Mouse (Mus musculus) heart, adult 8-10 months (tissue): ENCODE measurements around the gene Pcnx2. TPM values are rescaled to one million over a fixed set of nuclear protein-coding genes. Genes with fewer than 3 reads are reported as not detected.
A peak's percentile ranks its signal among the peaks of the same experiment; 100 is the strongest.

Experiments
- DNase-seq: peaks from one replicate; pipeline ENCODE4 v3.0.0; 2022; ENCODE audit warnings: low spot score
- total RNA-seq, 4 experiments: library from RNA; stranded (reverse); gene quantifications; 2 replicates each; pipeline ENCODE4 v1.2.4; 2022

The Pcnx2 gene
- total RNA-seq, 4 experiments from 2014 or later = 0.49 to 0.90 (median 0.64) TPM

DNA sequence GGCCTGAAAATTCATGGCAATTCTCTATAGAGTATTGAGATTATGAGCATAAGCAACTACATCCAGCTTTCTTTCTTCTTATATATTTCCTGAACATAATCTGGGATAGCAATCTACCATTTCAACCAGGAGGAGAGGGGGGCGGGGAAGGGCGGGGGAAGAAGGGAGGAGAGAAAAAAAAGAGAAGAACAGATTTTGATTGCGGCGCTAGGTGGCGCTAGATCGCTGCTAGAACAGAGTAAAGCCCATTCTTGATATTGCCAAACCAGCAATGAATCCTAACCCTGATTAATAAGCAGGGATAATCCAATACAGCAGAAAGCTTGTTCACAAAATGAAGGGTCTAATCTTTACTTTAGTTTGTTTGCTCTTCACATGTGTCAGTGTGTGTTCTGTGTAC, 782 bp upstream of the Pcnx2 start:
- no peak for DNase-seq

DNA sequence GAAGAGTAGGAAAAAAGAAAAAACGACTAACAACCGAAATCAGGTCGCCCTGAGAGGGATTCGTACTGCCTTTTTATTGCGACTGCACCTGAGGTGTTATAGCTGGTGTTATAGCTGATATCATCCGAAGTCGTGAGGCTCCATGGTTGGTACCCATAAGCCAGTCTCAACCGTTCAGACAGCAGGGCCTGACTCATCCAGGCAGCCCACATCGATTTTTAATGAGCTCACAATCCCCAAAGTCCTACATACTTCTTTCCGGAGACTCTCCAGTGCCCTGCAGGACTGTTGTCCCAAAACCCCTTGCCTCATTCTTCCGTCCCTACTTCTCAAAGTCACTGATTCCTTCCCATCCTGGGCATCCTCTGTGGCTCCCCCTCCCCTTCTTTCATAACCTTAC, 729 bp downstream of the Pcnx2 start:
- no peak for DNase-seq

DNA sequence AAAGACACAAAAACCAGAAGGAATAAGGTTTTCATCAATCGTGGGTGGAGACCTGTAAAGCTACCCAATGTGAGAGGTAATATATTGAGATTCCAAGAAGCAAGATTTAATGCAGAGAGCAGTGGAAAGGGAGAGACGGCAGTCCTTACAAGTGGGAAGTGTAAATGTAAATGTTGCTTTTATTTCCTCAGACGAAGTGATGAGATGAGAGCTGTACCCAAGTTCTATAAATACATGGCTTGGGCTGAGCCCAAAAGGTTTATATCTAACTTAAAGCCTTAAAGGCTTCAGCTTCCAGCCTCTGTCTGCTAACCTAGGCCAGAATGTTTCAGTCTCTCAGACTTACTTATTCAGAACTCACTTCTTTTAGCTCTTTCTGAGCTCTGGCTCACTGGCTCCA, 8.2 kb downstream of the Pcnx2 start:
- DNase-seq = no peak

DNA sequence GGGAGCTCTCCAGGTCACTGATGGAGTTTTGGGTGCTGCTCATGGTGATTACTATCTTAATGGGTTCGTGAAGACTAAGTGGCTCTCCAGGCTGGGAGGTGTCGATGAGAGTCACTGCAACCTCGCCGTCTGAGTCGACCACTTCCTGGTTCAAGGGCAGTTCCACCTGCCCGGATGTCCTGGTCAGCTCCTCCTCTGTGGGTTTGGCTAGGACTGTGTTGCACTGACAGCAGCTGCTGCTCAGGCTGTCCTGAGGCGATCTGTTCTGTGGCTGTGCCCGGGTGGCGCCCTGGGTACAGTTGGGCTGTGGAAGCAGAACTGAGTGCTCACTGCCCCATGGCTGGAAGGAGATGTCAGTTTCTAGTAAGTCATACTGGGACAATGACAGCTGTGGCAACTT, 10.6 kb downstream of the Pcnx2 start:
- DNase-seq = no peak

DNA sequence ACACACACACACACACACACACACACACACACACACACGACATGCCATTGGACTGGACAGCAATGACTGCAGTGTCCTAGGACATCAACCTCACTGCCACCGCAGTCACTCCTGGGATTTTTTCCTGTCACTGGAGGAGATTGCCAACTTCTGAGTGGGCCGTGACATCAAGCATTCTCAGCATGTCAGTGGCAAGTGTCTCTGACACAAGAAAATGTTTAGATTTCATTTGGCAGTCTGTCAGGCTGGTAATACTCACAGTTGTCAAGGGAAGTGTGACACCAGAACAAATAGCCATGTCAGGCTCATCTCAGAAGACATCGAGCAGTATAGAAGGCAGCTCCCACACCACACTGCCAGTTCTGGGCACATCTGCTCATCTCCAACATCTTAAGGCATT, 17.7 kb downstream of the Pcnx2 start:
- DNase-seq = no peak

DNA sequence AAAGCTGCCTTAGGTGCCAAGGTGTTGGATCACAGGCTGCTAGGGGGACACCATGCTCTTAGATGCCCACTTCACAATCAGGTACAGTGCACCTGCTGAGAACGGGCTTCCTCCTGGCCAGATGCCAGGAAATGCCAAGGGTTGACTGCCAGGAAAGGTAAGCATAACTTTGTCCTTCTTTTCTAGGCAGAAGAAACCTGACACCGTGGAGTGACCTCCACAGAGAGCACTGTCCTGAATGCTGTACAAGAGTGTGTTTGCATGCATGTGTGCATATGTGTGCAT, 24.9 kb downstream of the Pcnx2 start:
- DNase-seq = no peak

DNA sequence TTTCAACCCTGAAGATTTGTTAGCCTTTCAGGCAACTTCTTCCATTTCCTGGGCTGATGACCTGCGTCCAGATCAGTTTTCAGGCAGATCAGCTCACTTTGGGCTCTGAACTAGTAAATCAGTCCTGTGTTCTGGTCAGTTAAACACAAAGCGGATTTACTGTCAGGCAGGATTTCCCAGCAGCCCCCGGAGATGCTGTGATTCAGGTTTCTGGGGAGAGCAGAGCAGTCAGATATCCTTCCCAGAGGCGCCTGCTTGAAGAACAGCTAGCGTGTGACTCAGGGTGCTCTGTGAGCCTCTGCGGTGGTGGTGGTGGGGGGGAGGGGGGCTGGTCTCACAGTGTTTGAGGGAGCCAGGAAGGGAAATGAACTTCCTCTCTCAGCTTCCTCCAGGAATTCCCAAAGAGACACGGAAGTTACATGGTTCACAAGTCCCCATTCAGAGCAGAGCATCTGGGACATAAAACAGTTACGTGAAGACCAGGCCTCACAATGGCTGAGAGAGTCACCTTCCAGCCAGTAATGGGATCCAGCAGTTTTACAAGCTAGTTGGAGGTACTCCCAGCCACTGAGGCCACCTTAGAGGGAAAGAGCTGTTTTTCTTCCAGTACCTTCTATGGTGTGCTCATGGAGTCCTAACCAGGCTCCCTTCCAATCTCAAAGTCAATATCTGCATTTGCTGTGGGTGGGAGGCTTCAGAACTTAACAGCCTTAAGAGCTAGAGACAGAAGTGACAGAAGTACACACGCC, 25.4 kb downstream of the Pcnx2 start:
- peak; percentile 21 for DNase-seq

DNA sequence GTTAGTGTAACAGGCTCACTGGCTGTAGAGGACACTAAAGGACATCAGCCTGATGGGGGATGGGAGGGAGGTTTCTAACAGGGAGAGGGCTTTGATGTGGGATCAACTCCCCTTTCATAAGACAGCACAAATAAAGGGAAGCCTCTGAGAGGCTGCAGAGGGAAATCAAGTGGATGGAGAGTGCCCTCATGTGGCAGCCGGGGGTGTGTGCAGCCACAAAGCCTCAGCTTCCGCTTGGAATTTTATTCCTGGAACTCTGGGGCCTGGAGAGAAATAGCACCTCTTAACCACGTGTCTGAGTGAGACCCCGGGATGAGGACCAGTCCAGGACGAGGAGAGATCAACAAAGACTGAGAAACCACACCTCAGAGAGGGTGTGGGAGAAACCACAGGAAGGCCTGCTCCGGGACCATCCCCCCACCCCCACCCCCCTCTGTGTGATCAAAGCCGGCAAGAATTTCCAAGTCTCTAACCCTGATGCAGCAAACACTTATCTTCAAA, 27.2 kb downstream of the Pcnx2 start:
- DNase-seq = peak; percentile 48

DNA sequence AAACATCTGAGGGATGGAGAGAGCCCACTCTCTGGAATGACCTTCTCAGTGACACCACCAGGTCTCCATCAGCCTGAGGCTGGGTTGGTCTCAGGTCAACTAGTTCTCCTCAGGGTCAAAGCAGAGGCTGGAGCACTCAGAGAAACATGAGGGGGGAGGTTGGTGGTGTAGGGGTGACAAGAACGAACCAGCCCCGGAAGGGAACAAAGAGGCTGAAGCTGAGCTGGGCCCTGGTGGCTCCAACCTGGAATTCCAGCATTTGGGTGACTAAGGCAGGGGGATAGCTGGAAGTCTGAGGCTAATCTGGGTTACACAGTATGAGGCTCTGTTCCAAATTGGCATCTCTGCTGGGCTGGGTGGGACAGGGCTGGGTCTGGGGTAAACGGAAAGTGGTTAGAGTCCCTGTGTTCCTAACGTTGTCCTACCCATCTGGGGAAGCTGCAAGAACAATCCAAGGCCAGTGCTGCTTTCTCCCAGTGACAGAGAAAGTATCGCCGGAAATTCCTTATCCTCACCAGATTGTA, 27.9 kb downstream of the Pcnx2 start:
- no peak for DNase-seq

DNA sequence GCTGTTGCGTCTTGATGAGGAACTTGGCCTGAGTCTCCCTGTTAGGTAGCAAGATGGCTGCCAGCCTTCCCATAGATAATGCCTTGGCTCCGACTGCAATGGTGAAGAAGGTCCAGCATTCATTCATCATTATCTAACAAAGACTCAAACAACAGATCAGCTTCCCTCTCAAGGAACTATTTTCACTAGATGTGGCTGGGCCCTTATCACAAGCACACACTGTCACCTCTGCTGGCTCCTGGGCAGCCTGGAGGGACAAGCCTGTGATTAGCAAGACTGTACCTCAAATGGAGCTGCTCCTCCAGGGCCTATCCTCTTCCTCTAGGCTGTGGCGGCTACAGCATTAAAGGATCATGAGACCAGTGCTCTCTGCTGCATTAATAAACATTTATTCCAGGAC, 28.4 kb downstream of the Pcnx2 start:
- DNase-seq = no peak

DNA sequence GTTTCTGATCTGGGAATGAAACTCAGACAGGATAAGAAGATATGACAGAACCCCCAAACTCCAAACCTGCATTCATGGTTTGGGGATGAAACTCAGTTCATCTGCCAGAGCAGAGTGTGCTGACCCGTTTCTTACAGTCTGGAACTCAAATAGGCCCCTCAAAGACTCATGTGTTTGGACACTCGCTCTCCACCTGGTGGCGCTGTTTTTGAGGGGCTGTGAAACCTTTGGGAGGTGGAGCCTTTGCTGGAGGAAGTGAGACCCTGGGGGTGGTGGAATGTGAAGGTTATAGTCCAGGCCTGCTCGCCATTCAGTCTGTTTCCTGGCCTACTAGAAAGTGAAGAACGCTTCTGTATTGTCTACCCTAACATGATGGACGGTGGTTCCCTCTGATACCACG, 29.6 kb downstream of the Pcnx2 start:
- no peak for DNase-seq

DNA sequence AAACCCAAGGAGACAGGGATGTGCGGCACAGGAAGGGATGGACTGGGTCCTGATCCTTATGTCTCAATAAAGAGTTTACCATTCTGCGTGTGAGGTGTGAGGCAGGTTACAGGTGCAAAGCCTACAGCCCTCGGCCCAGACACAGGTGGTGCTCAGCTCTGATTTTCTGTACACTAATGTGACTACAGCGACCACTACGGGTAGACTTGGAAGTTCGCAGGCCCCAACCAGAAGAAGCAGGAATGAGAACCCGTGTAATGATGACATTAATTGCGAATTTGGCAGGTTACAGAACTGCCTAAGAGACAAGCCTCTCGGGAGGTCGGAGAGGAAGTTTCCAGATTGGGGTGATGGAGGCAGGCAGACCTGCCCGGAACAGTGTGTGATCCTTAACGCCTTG, 32.0 kb downstream of the Pcnx2 start:
- no peak for DNase-seq

DNA sequence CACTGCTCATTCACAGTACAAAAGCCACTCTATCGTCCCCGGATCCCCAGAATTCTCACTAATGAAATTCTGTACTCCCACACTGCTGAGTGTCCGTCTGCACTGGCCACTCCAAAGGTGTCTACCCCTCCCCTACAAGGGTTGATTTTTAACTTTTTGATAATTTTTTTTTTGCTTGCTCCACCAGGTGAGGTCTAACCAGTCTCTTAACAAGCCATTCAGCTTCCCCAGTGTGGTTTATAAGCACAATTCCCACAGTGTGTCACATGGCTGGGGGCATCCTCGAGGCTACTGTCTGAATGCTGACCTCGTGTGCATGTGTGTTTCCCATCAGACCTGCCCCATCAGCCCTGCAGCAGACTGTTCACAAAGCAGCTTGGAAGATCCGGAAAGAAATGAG, 40.9 kb downstream of the Pcnx2 start:
- DNase-seq = no peak

DNA sequence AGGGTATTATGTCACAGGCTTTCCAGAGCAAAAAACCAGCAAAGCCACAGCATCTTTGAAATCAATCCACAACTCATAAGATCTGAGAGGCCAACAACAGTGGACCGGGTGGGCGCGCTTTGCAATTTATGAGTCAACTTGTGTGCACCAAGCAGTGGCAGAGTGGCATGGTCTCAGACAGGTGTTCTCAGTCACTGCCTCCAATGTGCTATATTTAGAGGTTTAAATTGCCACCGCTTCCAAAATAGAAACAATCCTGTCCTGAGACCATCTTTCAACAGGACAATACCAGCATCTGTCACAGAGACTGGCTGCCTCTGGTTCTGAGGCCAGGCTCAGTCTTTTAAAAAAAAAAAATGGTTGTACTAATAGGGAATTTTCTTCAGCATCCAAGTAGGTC, 42.0 kb downstream of the Pcnx2 start:
- DNase-seq = no peak

DNA sequence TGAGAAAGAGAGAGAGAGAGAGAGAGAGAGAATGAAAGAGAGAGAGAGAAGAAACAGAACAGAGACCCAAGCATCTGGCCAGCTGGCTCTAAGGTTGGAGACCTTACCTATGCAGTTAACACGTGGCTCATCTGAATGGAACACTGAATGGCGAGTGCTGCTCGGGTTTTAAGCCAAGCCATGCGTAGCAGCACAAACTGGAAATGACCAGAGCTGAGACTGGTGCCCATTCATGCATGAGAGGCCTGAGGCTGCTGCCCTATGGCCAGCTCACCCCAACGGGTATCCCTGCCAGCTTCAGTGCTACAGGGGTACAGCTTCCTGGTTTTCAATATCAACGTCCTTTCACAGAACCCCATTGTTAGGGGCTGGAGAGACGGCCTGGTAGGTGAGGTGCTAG, 43.7 kb downstream of the Pcnx2 start:
- DNase-seq = no peak

DNA sequence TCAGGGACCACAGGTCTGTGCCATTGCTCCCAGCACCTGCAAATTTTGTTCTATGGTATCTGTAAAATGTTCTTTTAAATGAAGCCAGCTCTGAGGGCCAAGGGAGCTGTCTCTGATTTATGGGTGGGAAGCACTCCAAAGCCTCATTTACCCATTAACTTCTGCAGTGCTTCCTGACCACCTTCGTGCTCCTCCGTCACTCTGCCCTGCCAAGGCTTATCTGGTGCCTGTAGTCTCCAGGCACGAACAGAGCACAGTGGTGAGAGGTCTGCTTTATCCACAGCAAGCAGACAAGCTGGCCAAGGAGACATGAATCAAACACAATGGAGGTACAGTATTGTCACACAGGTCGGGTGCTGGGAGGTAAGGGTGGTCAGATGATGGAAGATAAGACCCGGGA, 44.8 kb downstream of the Pcnx2 start:
- no peak for DNase-seq

DNA sequence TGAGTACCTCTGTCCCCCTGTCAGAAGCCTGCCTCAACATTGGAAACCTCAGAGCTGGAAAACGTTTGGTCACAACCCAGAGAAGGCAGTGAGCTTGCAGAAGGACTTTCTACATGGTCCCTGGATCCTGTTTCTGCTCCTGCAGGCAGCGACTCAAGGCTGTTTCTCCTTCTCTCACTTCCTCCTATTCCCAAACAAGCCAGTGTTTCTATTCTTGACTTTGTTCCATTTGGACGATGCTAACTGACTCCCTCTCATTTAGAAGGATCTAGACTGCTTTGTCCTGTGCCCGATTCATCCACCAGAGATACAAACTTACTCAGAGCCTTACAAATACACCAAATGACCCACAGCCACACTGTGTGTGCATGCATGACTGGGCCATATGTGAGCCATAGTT, 48.9 kb downstream of the Pcnx2 start:
- DNase-seq = no peak

DNA sequence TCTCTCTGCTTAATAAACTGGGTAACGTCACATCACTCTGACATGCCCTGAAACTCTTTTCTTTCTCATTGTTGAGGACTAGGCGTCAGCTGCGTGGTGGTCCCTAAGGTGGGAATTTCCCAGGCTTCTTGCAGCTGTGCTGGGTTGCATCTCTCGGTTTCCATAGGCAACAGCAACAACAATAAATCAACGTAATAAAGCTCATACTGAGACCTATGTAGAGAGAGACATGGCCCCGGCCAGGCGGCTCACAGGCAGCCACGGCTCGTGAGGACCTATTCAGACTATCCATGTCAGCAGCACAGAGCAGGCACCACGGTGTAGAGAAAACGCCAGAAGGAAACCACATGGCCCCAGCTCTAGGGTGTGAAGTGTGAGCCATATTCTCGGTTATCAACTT, 50.3 kb downstream of the Pcnx2 start:
- no peak for DNase-seq

DNA sequence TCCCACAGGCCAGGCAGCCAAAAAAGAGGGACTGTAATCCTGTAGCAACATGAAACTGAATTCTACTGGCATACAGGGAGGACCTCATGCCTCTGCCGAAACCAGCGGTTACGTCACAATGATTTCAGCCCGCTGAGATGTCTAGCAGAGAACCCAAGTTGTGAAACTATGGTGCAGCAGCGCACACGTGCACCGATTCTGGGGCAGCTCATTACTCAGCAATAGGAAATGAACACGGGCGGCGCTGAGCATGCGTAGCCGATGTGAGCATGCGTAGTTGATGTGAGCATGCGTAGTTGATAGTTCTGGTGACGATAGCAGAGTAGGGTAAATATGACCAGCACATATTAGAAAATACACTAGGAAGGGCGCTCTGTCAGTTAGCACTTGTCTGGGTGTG, 52.8 kb downstream of the Pcnx2 start:
- DNase-seq = no peak

DNA sequence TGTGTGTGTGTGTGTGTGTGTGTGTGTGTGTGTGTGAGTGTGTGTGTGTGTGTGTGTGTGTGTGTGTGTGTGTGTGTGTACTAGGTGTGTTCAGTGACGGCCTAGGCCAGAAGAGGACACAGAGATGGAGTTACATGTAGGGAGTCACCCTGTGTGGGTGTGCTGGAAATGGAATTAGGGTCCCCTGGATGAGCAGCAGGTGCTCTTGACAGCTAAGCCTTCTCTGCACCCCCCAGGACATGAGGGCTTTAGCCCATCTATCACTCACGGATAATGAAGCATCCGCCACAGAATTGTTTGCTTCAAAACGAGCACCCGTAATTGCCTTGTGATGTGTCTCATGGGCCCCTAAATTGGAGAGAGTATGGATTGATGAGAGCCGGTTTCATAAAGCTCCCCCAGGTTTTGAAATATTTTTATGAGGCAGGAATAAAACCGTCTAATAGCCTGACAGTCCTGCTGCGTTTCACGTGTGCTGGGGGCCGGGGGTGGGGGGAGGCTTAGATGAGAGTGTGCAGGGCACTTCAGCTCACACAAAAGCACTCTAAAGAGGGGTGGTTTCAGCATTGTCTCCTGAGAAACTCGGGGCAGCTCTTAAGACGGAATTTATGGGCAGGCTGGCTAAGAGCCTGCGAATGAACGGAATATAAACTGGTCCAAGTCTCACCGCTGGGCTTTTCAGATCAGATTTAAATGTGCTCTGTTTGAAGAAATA, 54.8 kb downstream of the Pcnx2 start:
- no peak for DNase-seq

DNA sequence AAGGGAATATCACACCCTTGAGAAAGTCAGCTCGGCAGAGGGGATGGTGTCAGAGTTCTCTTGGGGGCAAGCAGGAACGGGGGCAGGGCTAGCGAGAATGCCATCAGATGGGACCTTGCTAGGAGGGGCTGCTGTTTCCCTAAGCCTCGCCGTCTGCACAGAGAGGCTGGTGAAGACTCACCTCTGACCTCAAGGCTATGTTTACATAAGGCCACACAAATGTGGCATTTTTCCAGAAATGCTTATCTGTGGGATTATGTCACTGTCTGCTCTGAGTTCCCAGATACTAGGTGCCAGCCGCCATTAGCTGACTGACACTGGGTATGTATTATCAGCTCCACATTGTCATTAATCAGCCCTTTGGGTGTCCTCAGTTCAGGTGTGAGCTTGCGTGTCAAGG, 56.0 kb downstream of the Pcnx2 start:
- no peak for DNase-seq

DNA sequence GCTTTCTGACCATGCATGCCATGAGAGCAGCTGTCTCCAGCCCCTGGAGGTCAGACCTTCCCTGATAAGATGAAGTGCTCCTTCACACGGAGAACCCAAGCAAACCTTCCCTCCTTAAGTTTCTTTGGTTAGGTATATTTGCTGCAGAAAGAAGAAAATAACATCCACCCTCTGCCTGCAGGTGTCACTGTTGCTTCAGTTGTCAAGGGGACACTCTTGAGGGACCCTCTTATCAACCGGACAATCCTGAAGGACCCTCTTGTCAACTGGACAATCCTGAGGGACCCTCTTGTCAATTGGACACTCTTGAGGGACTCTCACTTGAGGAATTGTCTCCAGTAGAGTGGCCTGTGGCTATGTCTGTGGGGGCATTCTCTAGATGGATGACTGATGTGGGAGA, 73.4 kb downstream of the Pcnx2 start:
- no peak for DNase-seq

DNA sequence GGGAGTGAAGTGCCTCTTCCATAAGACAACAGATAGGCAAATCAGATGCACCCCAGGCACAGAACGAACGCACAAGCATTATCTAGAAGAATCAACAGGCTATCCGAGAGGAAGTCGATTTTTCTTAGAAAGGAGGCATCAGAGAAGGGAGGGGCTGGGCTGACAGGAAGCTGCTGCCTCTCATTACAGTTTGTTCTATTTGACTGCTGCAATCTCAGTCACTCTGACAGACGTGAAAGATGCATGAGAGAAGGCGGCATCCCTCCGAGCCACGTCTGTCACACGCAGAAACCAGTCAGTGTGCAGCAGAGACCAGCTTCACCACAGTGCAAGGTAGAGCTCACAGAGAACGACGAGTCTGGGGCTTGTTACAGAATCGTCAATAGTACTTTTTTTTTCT, 74.4 kb downstream of the Pcnx2 start:
- DNase-seq = no peak
